Mouse (Mus musculus) forebrain, embryonic 14.5 days (tissue): ENCODE results near the gene Rasip1. TPM values are rescaled to one million over a fixed set of nuclear protein-coding genes. Genes with fewer than 3 reads are reported as not detected.

Experiments
- ATAC-seq: fragments of 200-750 bp; cut with Nextera tagmentation; 2 replicates; pipeline ENCODE4 v1.8.0; 2017; ENCODE audit warnings: mild to moderate bottlenecking, moderate library complexity
- DNase-seq: peaks from one replicate; pipeline ENCODE4 v3.0.0-alpha.2; 2015; ENCODE audit warnings: low spot score
- H3K27ac ChIP-seq: fragments of 300-500 bp; sonication (generic); 2 replicates; pipeline ENCODE4 v1.5.1; 2014; ENCODE audit warnings: low read depth, mild to moderate bottlenecking, control low read depth, low read length, moderate library complexity
- H3K27me3 ChIP-seq: fragments of 300-500 bp; sonication (generic); replicated peaks from 2 replicates; pipeline ENCODE4 v1.6.1; 2014; ENCODE audit warnings: low read length, control low read depth, mixed read lengths; ENCODE audit not compliant: control insufficient read depth, insufficient read depth
- H3K36me3 ChIP-seq: fragments of 300-500 bp; sonication (generic); 2 replicates; pipeline ENCODE4 v1.6.1; 2014; ENCODE audit warnings: low read length, control low read depth; ENCODE audit not compliant: control insufficient read depth, insufficient read depth
- H3K4me1 ChIP-seq: fragments of 300-500 bp; sonication (generic); 2 replicates; pipeline ENCODE4 v1.6.1; 2014; ENCODE audit warnings: antibody characterized with exemption, low read length, control low read depth; ENCODE audit not compliant: control insufficient read depth, insufficient read depth
- H3K4me2 ChIP-seq: fragments of 300-500 bp; sonication (generic); 2 replicates; pipeline ENCODE4 v1.6.1; 2014; ENCODE audit warnings: mild to moderate bottlenecking, control low read depth, low read length
- H3K4me3 ChIP-seq: fragments of 300-500 bp; sonication (generic); 2 replicates; pipeline ENCODE4 v1.5.1; 2014; ENCODE audit warnings: low read depth, low read length, control low read depth
- H3K9ac ChIP-seq: fragments of 300-500 bp; sonication (generic); 2 replicates; pipeline ENCODE4 v1.6.1; 2014; ENCODE audit warnings: mild to moderate bottlenecking, low read length, control low read depth, moderate library complexity
- H3K9me3 ChIP-seq: fragments of 300-500 bp; sonication (generic); replicated peaks from 2 replicates; pipeline ENCODE4 v1.6.1; 2016; ENCODE audit warnings: low read length, control low read depth, mixed read lengths; ENCODE audit not compliant: control insufficient read depth
- whole genome bisulfite sequencing: fragments of 180-500 bp; shearing (Covaris S2); extraction: QIAGEN DNeasy Blood & Tissue Kit; methylation state at CpG from one replicate; pipeline ENCODE4 v1.1.7; 2014; 5-methylcytosine and 5-hydroxymethylcytosine counted together
- polyA plus RNA-seq: library from polyadenylated mRNA; unstranded; fragments of >200 nt; fragmentation: Nextera tagmentation; extraction: Ambion mirVana; gene quantifications from 2 replicates; pipeline ENCODE4 v1.2.1, GENCODE M21; 2014

Gene Rasip1
- polyA plus RNA-seq, 1 experiment from 2014 or later: 7.3 TPM

- ATAC-seq: no peak
Measured at GRCm38 (mm10) chr7:45630064-45630907, 3.0 kb downstream of the Rasip1 start.

GRCm38 (mm10) chr7:45632499-45632898, 5.2 kb downstream of the Rasip1 start:
- peak; percentile 30 for DNase-seq
- Histone ChIP-seq H3K9me3 (no peaks in the 10 kb centered on the region), H3K4me2 (peak overlapping the region; percentile 44), H3K27ac (no peak overlapping the region), H3K36me3 (no peaks in the 10 kb centered on the region; the same call in 1 of the 2 replicates), H3K27me3 (no peaks in the 10 kb centered on the region), H3K4me1 (0 out of 2 replicates have a peak, but pooled peaks cover 2% of the 10 kb centered on the region), H3K4me3 (peak overlapping the region; percentile 5; the same call in 1 of the 2 replicates), H3K9ac (peak overlapping the region; percentile 49)
- ATAC-seq: no peak
- WGBS: 17% methylated on average over 29 of the region's 35 CpGs

More at GRCm38 (mm10) chr7:45630064-45630907, 3.0 kb downstream of the Rasip1 start:
- no peak overlapping the region for H3K27ac ChIP-seq
- DNase-seq: no peak
- no peak overlapping the region for H3K9ac ChIP-seq
- no peaks in the 10 kb centered on the region for H3K9me3 ChIP-seq
- H3K4me2 ChIP-seq: no peak overlapping the region
- no peak overlapping the region for H3K4me3 ChIP-seq
- no peaks in the 10 kb centered on the region for H3K27me3 ChIP-seq
- 0 out of 2 replicates have a peak, but pooled peaks cover 2% of the 10 kb centered on the region for H3K4me1 ChIP-seq
- no peaks in the 10 kb centered on the region for H3K36me3 ChIP-seq
- 74% methylated on average over 23 of the region's 23 CpGs for WGBS

- WGBS: 89% methylated on average over 11 of the region's 11 CpGs
- no peaks in the 10 kb centered on the region for H3K27me3 ChIP-seq
- no peak overlapping the region for H3K4me2 ChIP-seq
- H3K9me3 ChIP-seq: no peaks in the 10 kb centered on the region
- DNase-seq (no peak), ATAC-seq (no peak)
- no peaks in the 10 kb centered on the region; the same call in 1 of the 2 replicates for H3K36me3 ChIP-seq
- H3K9ac ChIP-seq: no peak overlapping the region
- H3K27ac ChIP-seq: no peak overlapping the region
- no peaks in the 10 kb centered on the region for H3K4me1 ChIP-seq
- no peak overlapping the region for H3K4me3 ChIP-seq
Measured at GRCm38 (mm10) chr7:45634946-45635681, 7.8 kb downstream of the Rasip1 start.

GRCm38 (mm10) chr7:45635711-45636688, 8.7 kb downstream of the Rasip1 start:
- H3K9ac ChIP-seq: no peak overlapping the region
- no peaks in the 10 kb centered on the region; the same call in 1 of the 2 replicates for H3K36me3 ChIP-seq
- no peak for DNase-seq
- no peak overlapping the region for H3K27ac ChIP-seq
- no peak for ATAC-seq
- H3K9me3 ChIP-seq: no peaks in the 10 kb centered on the region
- no peaks in the 10 kb centered on the region for H3K4me1 ChIP-seq
- WGBS: 84% methylated on average over 15 of the region's 15 CpGs
- no peak overlapping the region for H3K4me3 ChIP-seq
- H3K4me2 ChIP-seq: no peak overlapping the region
- no peaks in the 10 kb centered on the region for H3K27me3 ChIP-seq

GRCm38 (mm10) chr7:45637710-45638109, 10.4 kb downstream of the Rasip1 start:
- H3K4me1 ChIP-seq: peaks cover 6% of the 10 kb centered on the region
- no peak overlapping the region for H3K4me3 ChIP-seq
- no peaks in the 10 kb centered on the region for H3K27me3 ChIP-seq
- H3K9me3 ChIP-seq: no peaks in the 10 kb centered on the region
- H3K9ac ChIP-seq: no peak overlapping the region
- H3K36me3 ChIP-seq: no peaks in the 10 kb centered on the region; the same call in 1 of the 2 replicates
- DNase-seq (no peak), ATAC-seq (no peak)
- WGBS: 94% methylated on average over 6 of the region's 6 CpGs
- H3K4me2 ChIP-seq: no peak overlapping the region; the same call in 1 of the 2 replicates
- H3K27ac ChIP-seq: no peak overlapping the region

GRCm38 (mm10) chr7:45638623-45639401, 11.5 kb downstream of the Rasip1 start:
- H3K4me2 ChIP-seq: peak overlapping the region; percentile 48
- ATAC-seq (peak; percentile 89), DNase-seq (peak; percentile 100)
- no peak overlapping the region for H3K27ac ChIP-seq
- H3K36me3 ChIP-seq: no peaks in the 10 kb centered on the region; the same call in 1 of the 2 replicates
- WGBS: 18% methylated on average over 29 of the region's 29 CpGs
- H3K9me3 ChIP-seq: no peaks in the 10 kb centered on the region
- H3K4me3 ChIP-seq: peak overlapping the region; percentile 19
- no peaks in the 10 kb centered on the region for H3K27me3 ChIP-seq
- peaks cover 11% of the 10 kb centered on the region for H3K4me1 ChIP-seq
- peak overlapping the region; percentile 38; the same call in 1 of the 2 replicates for H3K9ac ChIP-seq

- H3K9ac ChIP-seq: no peak within 1 kb of the TSS
- H3K27ac ChIP-seq: no peak within 1 kb of the TSS
- H3K27me3 ChIP-seq: no peaks in the 10 kb centered on the region
- WGBS: 28% methylated on average over 19 of the region's 19 CpGs
- H3K36me3 ChIP-seq: no peaks in the 10 kb centered on the region; the same call in 1 of the 2 replicates
- no peaks in the 10 kb centered on the region for H3K9me3 ChIP-seq
- no peak within 1 kb of the TSS for H3K4me2 ChIP-seq
- DNase-seq (no peak), ATAC-seq (no peak)
- peaks cover 11% of the 10 kb centered on the region for H3K4me1 ChIP-seq
- no peak within 1 kb of the TSS for H3K4me3 ChIP-seq
Measured at GRCm38 (mm10) chr7:45639561-45640027, 12.3 kb downstream of the Rasip1 start, which contains the start of gene Mamstr. TSS of gene Mamstr (plus strand) at chr7:45639977.
